8 mouse cellular contexts compared by ENCODE assay signal in genomic region chr10:121033128-121033791, GRCm38 (mm10). TPM values are rescaled to one million over a fixed set of nuclear protein-coding genes. Genes with fewer than 3 reads are reported as not detected.
A peak's percentile ranks its signal among the peaks of the same experiment; 100 is the strongest.
DNase-seq lines count a peak whose midpoint lies in the region; ATAC-seq lines count a peak whose summit lies in the region.

No protein-coding gene starts in this region.

- DNase-seq in T-cell, adult 2 months (ENCODE audit: low spot score), result peak; percentile 51
- DNase-seq in cerebellum, postnatal 10 days, result peak; percentile 78 to 83
- peak; percentile 56 for DNase-seq in gastrocnemius, adult 18-20 months (ENCODE audit: low spot score)
- peak; percentile 51 to 55 for DNase-seq in left cerebral cortex, postnatal 14 days (ENCODE audit: low spot score in 2 of 2)
- peak; percentile 40 for DNase-seq in right cerebral cortex, postnatal 14 days

- peak overlapping the region; percentile 61 for H3K4me3 ChIP-seq in hindbrain, embryonic 16.5 days (ENCODE audit: low read length)

- peak; percentile 82 for ATAC-seq in hindbrain, embryonic 16.5 days
- ATAC-seq in megakaryocyte-erythroid progenitor cell, adult 5-6 weeks (replicated peaks; ENCODE audit: low FRiP score, low TSS enrichment, poor library complexity, severe bottlenecking), result peak; percentile 95
- ATAC-seq in erythroid progenitor cell, adult 5-6 weeks (replicated peaks; ENCODE audit: low FRiP score, poor library complexity, severe bottlenecking), result no peak

- intact Hi-C loops in left cerebral cortex, postnatal 14 days (cut with DNase I), result loop anchor here (2.0 to 5.0 kb wide), 2 partner anchors 94 to 224 kb away; no protein-coding TSS in a partner anchor

- no peaks in the 10 kb centered on the region for H3K9me3 ChIP-seq in hindbrain, embryonic 16.5 days (ENCODE audit: control insufficient read depth, low read length)

- under 1% methylated on average over 25 of the region's 25 CpGs for WGBS in hindbrain, embryonic 16.5 days

- H3K4me1 ChIP-seq in hindbrain, embryonic 16.5 days (ENCODE audit: control insufficient read depth, insufficient read depth, low read depth, low read length), result peaks cover 8% of the 10 kb centered on the region; the same call in 1 of the 2 replicates

- H3K9ac ChIP-seq in hindbrain, embryonic 16.5 days (ENCODE audit: low read depth, low read length), result peak overlapping the region; percentile 64

- no peaks in the 10 kb centered on the region for H3K36me3 ChIP-seq in hindbrain, embryonic 16.5 days (ENCODE audit: control insufficient read depth, insufficient read depth, low read length)

- H3K27ac ChIP-seq in hindbrain, embryonic 16.5 days (ENCODE audit: low read depth, low read length), result no peak overlapping the region

- peaks cover 4% of the 10 kb centered on the region for H3K27me3 ChIP-seq in hindbrain, embryonic 16.5 days (replicated peaks; ENCODE audit: control insufficient read depth, insufficient read depth, low read length)

- H3K4me2 ChIP-seq in hindbrain, embryonic 16.5 days (ENCODE audit: low read length), result peak overlapping the region; percentile 98

RNA-seq across cellular contexts. Expression of gene Wif1, which starts 0.5 kb away (rescaled TPM):
- total RNA-seq in gastrocnemius, adult 18-20 months (2021), result 1 to 10 TPM in 1 of 2 experiments, under 1 TPM in 1; 0.94 to 2.0 TPM
- polyA plus RNA-seq in hindbrain, embryonic 16.5 days (2015; fragmentation: Nextera tagmentation; extraction: Ambion mirVana), result 8.3 TPM in 2 replicates
- 1 to 10 TPM; 2.4 to 2.6 TPM for total RNA-seq in left cerebral cortex, postnatal 14 days (2021)
- total RNA-seq in megakaryocyte-erythroid progenitor cell, adult 5-6 weeks (2014; fragmentation: Nextera tagmentation), result not detected in 2 replicates
- not detected in 2 replicates for total RNA-seq in megakaryocyte-erythroid progenitor cell, adult 5-6 weeks (2017)
- not detected in 2 replicates for total RNA-seq in erythroid progenitor cell, adult 5-6 weeks (2015; ENCODE audit: low replicate concordance)
- total RNA-seq in erythroid progenitor cell, adult 5-6 weeks (2017; ENCODE audit: low replicate concordance), result not detected in 2 replicates

RNA-seq across cellular contexts. Expression of gene Lemd3, which starts 54.1 kb away (rescaled TPM):
- total RNA-seq in gastrocnemius, adult 18-20 months (2021), result 10 to 100 TPM; 10.7 to 10.9 TPM
- polyA plus RNA-seq in hindbrain, embryonic 16.5 days (2015; fragmentation: Nextera tagmentation; extraction: Ambion mirVana), result 2.0 and 2.2 TPM in 2 replicates
- total RNA-seq in left cerebral cortex, postnatal 14 days (2021), result 10 to 100 TPM; 35.9 to 36.1 TPM
- 10.0 and 11.3 TPM in 2 replicates for total RNA-seq in megakaryocyte-erythroid progenitor cell, adult 5-6 weeks (2014; fragmentation: Nextera tagmentation)
- total RNA-seq in megakaryocyte-erythroid progenitor cell, adult 5-6 weeks (2017), result 15.1 and 15.3 TPM in 2 replicates
- total RNA-seq in erythroid progenitor cell, adult 5-6 weeks (2015; ENCODE audit: low replicate concordance), result 10.9 and 16.9 TPM in 2 replicates
- total RNA-seq in erythroid progenitor cell, adult 5-6 weeks (2017; ENCODE audit: low replicate concordance), result 14.9 and 15.0 TPM in 2 replicates
